In genomic region chr11:114066098-114066950, GRCm38 (mm10) we compare ENCODE assay signal across 8 mouse cellular contexts. TPM values are rescaled to one million over a fixed set of nuclear protein-coding genes. Genes with fewer than 3 reads are reported as not detected.
DNase-seq lines count a peak whose midpoint lies in the region; ATAC-seq and TF ChIP-seq lines count a peak whose summit lies in the region.

No protein-coding gene starts in this region.

- H3K4me2 ChIP-seq in heart, embryonic 11.5 days = peak overlapping the region; percentile 99
- peak overlapping the region; percentile 99 for H3K4me2 ChIP-seq in hindbrain, embryonic 12.5 days (replicated peaks)
- H3K4me2 ChIP-seq in liver, embryonic 15.5 days = peak overlapping the region; percentile 66
- H3K4me2 ChIP-seq in stomach, embryonic 15.5 days = peak overlapping the region; percentile 98

- under 1% methylated on average over 88 of the region's 90 CpGs for WGBS in heart, embryonic 11.5 days (ENCODE audit: insufficient replicate concordance)
- WGBS in hindbrain, embryonic 12.5 days = under 1% methylated on average over 77 of the region's 90 CpGs
- under 1% methylated on average over 90 of the region's 90 CpGs for WGBS in liver, embryonic 15.5 days (ENCODE audit: insufficient replicate concordance)
- under 1% methylated on average over 88 of the region's 90 CpGs for WGBS in stomach, embryonic 15.5 days

- peaks cover 17% of the 10 kb centered on the region for H3K4me1 ChIP-seq in heart, embryonic 11.5 days (ENCODE audit: control insufficient read depth, insufficient read depth, low read length)
- H3K4me1 ChIP-seq in ES-E14 (ENCODE audit: control insufficient read depth in 2 of 2, insufficient read depth in 2 of 2, low read length in 2 of 2, poor library complexity in 1 of 2) = peaks cover 0 to 7% of the 10 kb centered on the region in 2 experiments; a peak in 3 of 4 replicates
- peaks cover 63% of the 10 kb centered on the region for H3K4me1 ChIP-seq in hindbrain, embryonic 12.5 days
- H3K4me1 ChIP-seq in liver, embryonic 15.5 days (replicated peaks) = no peaks in the 10 kb centered on the region
- H3K4me1 ChIP-seq in stomach, embryonic 15.5 days = peaks cover 28% of the 10 kb centered on the region

- in situ Hi-C loops in ES-E14 (cut with MboI; ENCODE audit: low sequenced_read_pairs in 2 of 2, unreplicated experiment in 2 of 2) = no loop called here

- H3K27ac ChIP-seq in heart, embryonic 11.5 days (ENCODE audit: low read depth, low read length) = peak overlapping the region; percentile 76
- no peak overlapping the region for H3K27ac ChIP-seq in ES-E14 (ENCODE audit: insufficient read depth, low read depth, low read length, poor library complexity, severe bottlenecking)
- H3K27ac ChIP-seq in hindbrain, embryonic 12.5 days = peak overlapping the region; percentile 92
- H3K27ac ChIP-seq in liver, embryonic 15.5 days (replicated peaks) = no peak overlapping the region
- peak overlapping the region; percentile 86 for H3K27ac ChIP-seq in stomach, embryonic 15.5 days

- peak overlapping the region; percentile 73 for H3K9ac ChIP-seq in heart, embryonic 11.5 days (ENCODE audit: low read depth, low read length)
- H3K9ac ChIP-seq in ES-E14 (ENCODE audit: insufficient read depth, low read depth, low read length, poor library complexity, severe bottlenecking) = peak overlapping the region; percentile 47
- peak overlapping the region; percentile 88 for H3K9ac ChIP-seq in hindbrain, embryonic 12.5 days
- no peak overlapping the region; the same call in 1 of the 2 replicates for H3K9ac ChIP-seq in liver, embryonic 15.5 days
- H3K9ac ChIP-seq in stomach, embryonic 15.5 days = peak overlapping the region; percentile 69

- H3K9me3 ChIP-seq in heart, embryonic 11.5 days (replicated peaks; ENCODE audit: control insufficient read depth, low read length) = no peaks in the 10 kb centered on the region
- no peaks in the 10 kb centered on the region for H3K9me3 ChIP-seq in ES-E14 (ENCODE audit: control insufficient read depth, insufficient read depth, low read depth, low read length)
- H3K9me3 ChIP-seq in hindbrain, embryonic 12.5 days (replicated peaks) = no peaks in the 10 kb centered on the region
- no peaks in the 10 kb centered on the region for H3K9me3 ChIP-seq in liver, embryonic 15.5 days (replicated peaks)
- no peaks in the 10 kb centered on the region for H3K9me3 ChIP-seq in stomach, embryonic 15.5 days

- ATAC-seq in heart, embryonic 11.5 days (replicated peaks; ENCODE audit: insufficient number of reproducible peaks, low FRiP score, low TSS enrichment) = 0 out of 2 replicates have a peak, but pooled peaks have one; percentile 3
- peak; percentile 45 for ATAC-seq in hindbrain, embryonic 12.5 days (ENCODE audit: low FRiP score)
- no peak for ATAC-seq in liver, embryonic 15.5 days (ENCODE audit: insufficient read depth)
- ATAC-seq in stomach, embryonic 15.5 days (ENCODE audit: insufficient read depth, low FRiP score, low read depth) = peak; percentile 12; the same call in 1 of the 2 replicates
- ATAC-seq in megakaryocyte progenitor cell, adult 5-6 weeks (replicated peaks; ENCODE audit: poor library complexity) = no peak

- peaks cover 29% of the 10 kb centered on the region for H3K27me3 ChIP-seq in heart, embryonic 11.5 days (ENCODE audit: control insufficient read depth, insufficient read depth, low read length)
- H3K27me3 ChIP-seq in hindbrain, embryonic 12.5 days = peaks cover 34% of the 10 kb centered on the region
- H3K27me3 ChIP-seq in liver, embryonic 15.5 days = peaks cover 71% of the 10 kb centered on the region
- peaks cover 29% of the 10 kb centered on the region for H3K27me3 ChIP-seq in stomach, embryonic 15.5 days (replicated peaks)

- no peak for DNase-seq in heart, adult 11 months
- no peak for DNase-seq in ES-E14 (ENCODE audit: low read depth, low spot score)
- peak; percentile 75 for DNase-seq in embryo, embryonic 9.5 days (ENCODE audit: extremely low spot score)

- peak overlapping the region; percentile 67 for H3K4me3 ChIP-seq in heart, embryonic 11.5 days (ENCODE audit: low read depth, low read length)
- peak overlapping the region; percentile 64 to 66 for H3K4me3 ChIP-seq in ES-E14 (ENCODE audit: insufficient read depth in 1 of 2, low read depth in 1 of 2, low read length in 2 of 2, poor library complexity in 1 of 2, severe bottlenecking in 1 of 2)
- H3K4me3 ChIP-seq in hindbrain, embryonic 12.5 days = peak overlapping the region; percentile 69
- peak overlapping the region; percentile 44 for H3K4me3 ChIP-seq in liver, embryonic 15.5 days (replicated peaks)
- peak overlapping the region; percentile 60 for H3K4me3 ChIP-seq in stomach, embryonic 15.5 days (replicated peaks)

- H3K36me3 ChIP-seq in heart, embryonic 11.5 days (ENCODE audit: control insufficient read depth, insufficient read depth, low read length) = no peaks in the 10 kb centered on the region
- H3K36me3 ChIP-seq in ES-E14 (ENCODE audit: control insufficient read depth, insufficient read depth, low read length, poor library complexity, severe bottlenecking) = no peaks in the 10 kb centered on the region
- no peaks in the 10 kb centered on the region for H3K36me3 ChIP-seq in hindbrain, embryonic 12.5 days
- no peaks in the 10 kb centered on the region for H3K36me3 ChIP-seq in liver, embryonic 15.5 days (replicated peaks)
- H3K36me3 ChIP-seq in stomach, embryonic 15.5 days = no peaks in the 10 kb centered on the region

TF ChIP-seq in ES-E14, 5 proteins besides CTCF, POLR2A, EP300 and RAD21:
- TF ChIP-seq MAFK (IDR thresholded peaks at IDR 0.05; ENCODE audit: insufficient read depth, low read depth, low read length) = no peak
- no peak for TF ChIP-seq ZC3H11A (IDR thresholded peaks at IDR 0.05; ENCODE audit: borderline replicate concordance, low read depth, low read length)
- TF ChIP-seq ZNF384 (IDR thresholded peaks at IDR 0.05; ENCODE audit: low read depth, low read length) = no peak
- no peak for TF ChIP-seq CHD2 (IDR thresholded peaks at IDR 0.05; ENCODE audit: low read depth, low read length)
- no peak for TF ChIP-seq HCFC1 (IDR thresholded peaks at IDR 0.05; ENCODE audit: borderline replicate concordance, insufficient read depth, low read length)

RNA-seq across cellular contexts. Expression of gene Sdk2, which starts 0.5 kb away (rescaled TPM):
- 1.8 and 1.9 TPM in 2 replicates for polyA plus RNA-seq in heart, embryonic 11.5 days (2014; fragmentation: Nextera tagmentation; extraction: Ambion mirVana)
- 1.6 and 2.0 TPM in 2 replicates for total RNA-seq in ES-E14 (2012; rRNA removed)
- polyA plus RNA-seq in hindbrain, embryonic 12.5 days (2016; fragmentation: Nextera tagmentation; extraction: Ambion mirVana) = 6.4 and 7.1 TPM in 2 replicates
- 0.20 and 0.29 TPM in 2 replicates for polyA plus RNA-seq in liver, embryonic 15.5 days (2015; fragmentation: Nextera tagmentation; extraction: Ambion mirVana)
- polyA plus RNA-seq in stomach, embryonic 15.5 days (2015; fragmentation: Nextera tagmentation; extraction: Ambion mirVana) = 3.0 and 3.2 TPM in 2 replicates
- total RNA-seq in megakaryocyte progenitor cell, adult 5-6 weeks (2015) = not detected in 2 replicates
- 0.03 TPM in 1 of 2 replicates, not detected in the other for total RNA-seq in megakaryocyte progenitor cell, adult 5-6 weeks (2017)

Comparison
In these comparisons a context has a peak if more than half of its experiments do, and no peak if none do; other contexts are left out.
1. ATAC-seq: peak in heart, embryonic 11.5 days (single experiment), hindbrain, embryonic 12.5 days (single experiment) and stomach, embryonic 15.5 days (single experiment); none in liver, embryonic 15.5 days (single experiment) and megakaryocyte progenitor cell, adult 5-6 weeks (single experiment).
2. H3K27ac ChIP-seq: peak in heart, embryonic 11.5 days (single experiment), hindbrain, embryonic 12.5 days (single experiment) and stomach, embryonic 15.5 days (single experiment); none in ES-E14 (single experiment) and liver, embryonic 15.5 days (single experiment).
3. Peak in every context shown above with its lines, with median percentiles within 50 percentile points of each other: H3K4me2 ChIP-seq and H3K4me3 ChIP-seq.